Mouse (Mus musculus) liver, embryonic 16.5 days (tissue): Measurements from ENCODE around the gene Fam19a2. TPM values are rescaled to one million over a fixed set of nuclear protein-coding genes. Genes with fewer than 3 reads are reported as not detected.

Experiments used
- ATAC-seq: fragments of 200-750 bp; cut with Nextera tagmentation; 2 replicates; pipeline ENCODE4 v1.8.0; 2017; ENCODE audit warnings: low read depth, mild to moderate bottlenecking, moderate number of reproducible peaks, moderate library complexity
- H3K27ac ChIP-seq: fragments of 300-500 bp; sonication (generic); 2 replicates; pipeline ENCODE4 v1.5.1; 2014; ENCODE audit warnings: mild to moderate bottlenecking, low read length
- H3K27me3 ChIP-seq: fragments of 300-500 bp; sonication (generic); 2 replicates; pipeline ENCODE4 v1.6.1; 2014; ENCODE audit warnings: low read depth, low read length, mixed read lengths; ENCODE audit not compliant: control insufficient read depth, insufficient read depth
- H3K36me3 ChIP-seq: fragments of 300-500 bp; sonication (generic); 2 replicates; pipeline ENCODE4 v1.6.1; 2014; ENCODE audit warnings: mild to moderate bottlenecking; ENCODE audit not compliant: control insufficient read depth, insufficient read depth
- H3K4me1 ChIP-seq: fragments of 300-500 bp; sonication (generic); 2 replicates; pipeline ENCODE4 v1.6.1; 2014; ENCODE audit warnings: low read depth, low read length, mixed read lengths; ENCODE audit not compliant: control insufficient read depth
- H3K4me2 ChIP-seq: fragments of 300-500 bp; sonication (generic); 2 replicates; pipeline ENCODE4 v1.6.1; 2014; ENCODE audit warnings: low read depth, low read length, mixed read lengths
- H3K4me3 ChIP-seq: fragments of 300-500 bp; sonication (generic); 2 replicates; pipeline ENCODE4 v1.5.1; 2014; ENCODE audit warnings: low read depth, mild to moderate bottlenecking, low read length
- H3K9ac ChIP-seq: fragments of 300-500 bp; sonication (generic); 2 replicates; pipeline ENCODE4 v1.6.1; 2014; ENCODE audit warnings: low read depth, low read length
- H3K9me3 ChIP-seq: fragments of 300-500 bp; sonication (generic); replicated peaks from 2 replicates; pipeline ENCODE4 v1.6.1; 2016; ENCODE audit warnings: low read length; ENCODE audit not compliant: control insufficient read depth
- WGBS: fragments of 180-500 bp; shearing (Covaris S2); extraction: QIAGEN DNeasy Blood & Tissue Kit; methylation state at CpG from one replicate; pipeline ENCODE4 v1.1.7; 2014; ENCODE audit not compliant: insufficient replicate concordance; 5-methylcytosine and 5-hydroxymethylcytosine counted together
- polyA plus RNA-seq: library from polyadenylated mRNA; unstranded; fragments of >200 nt; fragmentation: Nextera tagmentation; extraction: Ambion mirVana; gene quantifications from 2 replicates; pipeline ENCODE4 v1.2.1, GENCODE M21; 2015

The Fam19a2 gene
- polyA plus RNA-seq, 1 experiment from 2014 or later, result 0.24 TPM

- no peak overlapping the region for H3K27ac ChIP-seq
- H3K9ac ChIP-seq, result no peak overlapping the region
- ATAC-seq, result no peak
- H3K4me1 ChIP-seq, result no peaks in the 10 kb centered on the region
- no peak overlapping the region for H3K4me2 ChIP-seq
- 74% methylated on average over 5 of the region's 5 CpGs for WGBS
- no peaks in the 10 kb centered on the region for H3K27me3 ChIP-seq
- H3K36me3 ChIP-seq, result no peaks in the 10 kb centered on the region
- H3K4me3 ChIP-seq, result no peak overlapping the region
- H3K9me3 ChIP-seq, result no peaks in the 10 kb centered on the region
Observed at GRCm38 (mm10) chr10:123629248-123629744, 365.5 kb downstream of the Fam19a2 start.

GRCm38 (mm10) chr10:123632029-123632428 lies 368.2 kb downstream of the Fam19a2 start:
- H3K4me1 ChIP-seq, result no peaks in the 10 kb centered on the region
- ATAC-seq, result no peak
- H3K4me3 ChIP-seq, result no peak overlapping the region
- H3K27ac ChIP-seq, result no peak overlapping the region
- no peaks in the 10 kb centered on the region for H3K27me3 ChIP-seq
- no peaks in the 10 kb centered on the region for H3K36me3 ChIP-seq
- H3K9me3 ChIP-seq, result no peaks in the 10 kb centered on the region
- 51% methylated on average over 5 of the region's 5 CpGs for WGBS
- no peak overlapping the region for H3K9ac ChIP-seq
- no peak overlapping the region for H3K4me2 ChIP-seq

- Histone ChIP-seq H3K4me1 (no peaks in the 10 kb centered on the region), H3K36me3 (no peaks in the 10 kb centered on the region), H3K9me3 (no peaks in the 10 kb centered on the region), H3K9ac (no peak overlapping the region), H3K27ac (no peak overlapping the region), H3K27me3 (no peaks in the 10 kb centered on the region), H3K4me3 (no peak overlapping the region), H3K4me2 (no peak overlapping the region)
- WGBS, result 63% methylated on average over 5 of the region's 5 CpGs
- ATAC-seq, result no peak
Observed at GRCm38 (mm10) chr10:123636655-123637054, 372.9 kb downstream of the Fam19a2 start.

GRCm38 (mm10) chr10:123637496-123637895 lies 373.7 kb downstream of the Fam19a2 start:
- H3K36me3 ChIP-seq, result no peaks in the 10 kb centered on the region
- H3K4me3 ChIP-seq, result no peak overlapping the region
- no peak for ATAC-seq
- H3K9ac ChIP-seq, result no peak overlapping the region
- H3K27ac ChIP-seq, result no peak overlapping the region
- H3K4me1 ChIP-seq, result no peaks in the 10 kb centered on the region
- no peaks in the 10 kb centered on the region for H3K27me3 ChIP-seq
- H3K9me3 ChIP-seq, result no peaks in the 10 kb centered on the region
- H3K4me2 ChIP-seq, result no peak overlapping the region

- Histone ChIP-seq H3K4me1 (no peaks in the 10 kb centered on the region), H3K27me3 (no peaks in the 10 kb centered on the region), H3K27ac (no peak overlapping the region), H3K9me3 (no peaks in the 10 kb centered on the region), H3K9ac (no peak overlapping the region), H3K4me3 (no peak overlapping the region), H3K36me3 (no peaks in the 10 kb centered on the region), H3K4me2 (no peak overlapping the region)
- WGBS, result 71% methylated on average over 4 of the region's 4 CpGs
- ATAC-seq, result no peak
Observed at GRCm38 (mm10) chr10:123645568-123645967, 381.8 kb downstream of the Fam19a2 start.

- no peak overlapping the region for H3K4me2 ChIP-seq
- H3K27me3 ChIP-seq, result no peaks in the 10 kb centered on the region
- no peak for ATAC-seq
- H3K9me3 ChIP-seq, result no peaks in the 10 kb centered on the region
- no peak overlapping the region for H3K4me3 ChIP-seq
- H3K4me1 ChIP-seq, result no peaks in the 10 kb centered on the region
- H3K36me3 ChIP-seq, result no peaks in the 10 kb centered on the region
- H3K27ac ChIP-seq, result no peak overlapping the region
- H3K9ac ChIP-seq, result no peak overlapping the region
Observed at GRCm38 (mm10) chr10:123671208-123671607, 407.4 kb downstream of the Fam19a2 start.

- no peak overlapping the region for H3K4me2 ChIP-seq
- 12% methylated on average over 7 of the region's 7 CpGs for WGBS
- no peaks in the 10 kb centered on the region for H3K27me3 ChIP-seq
- no peaks in the 10 kb centered on the region for H3K36me3 ChIP-seq
- no peaks in the 10 kb centered on the region for H3K9me3 ChIP-seq
- H3K9ac ChIP-seq, result no peak overlapping the region
- ATAC-seq, result no peak
- H3K4me3 ChIP-seq, result no peak overlapping the region
- H3K27ac ChIP-seq, result no peak overlapping the region
- H3K4me1 ChIP-seq, result no peaks in the 10 kb centered on the region
Observed at GRCm38 (mm10) chr10:123678284-123678864, 414.6 kb downstream of the Fam19a2 start.

GRCm38 (mm10) chr10:123682718-123683255 lies 419.0 kb downstream of the Fam19a2 start:
- 48% methylated on average over 9 of the region's 9 CpGs for WGBS
- no peaks in the 10 kb centered on the region for H3K4me1 ChIP-seq
- no peaks in the 10 kb centered on the region for H3K9me3 ChIP-seq
- no peak overlapping the region for H3K4me3 ChIP-seq
- H3K4me2 ChIP-seq, result no peak overlapping the region
- H3K9ac ChIP-seq, result no peak overlapping the region
- ATAC-seq, result no peak
- H3K27ac ChIP-seq, result no peak overlapping the region
- H3K36me3 ChIP-seq, result no peaks in the 10 kb centered on the region
- H3K27me3 ChIP-seq, result no peaks in the 10 kb centered on the region

GRCm38 (mm10) chr10:123692186-123692925 lies 428.6 kb downstream of the Fam19a2 start:
- no peak overlapping the region for H3K4me3 ChIP-seq
- WGBS, result 63% methylated on average over 8 of the region's 8 CpGs
- H3K36me3 ChIP-seq, result no peaks in the 10 kb centered on the region
- no peaks in the 10 kb centered on the region for H3K4me1 ChIP-seq
- no peak overlapping the region for H3K9ac ChIP-seq
- H3K27ac ChIP-seq, result no peak overlapping the region
- no peaks in the 10 kb centered on the region for H3K27me3 ChIP-seq
- H3K9me3 ChIP-seq, result no peaks in the 10 kb centered on the region
- no peak for ATAC-seq
- H3K4me2 ChIP-seq, result no peak overlapping the region
